Mouse (Mus musculus): ENCODE measurements around the gene Gabrg3.
"Not testable (repeated sequence)": the region's sequence is repeated elsewhere in the genome, so short reads cannot be mapped to it uniquely, and the experiment has no call there.

Gabrg3 gene

DNA sequence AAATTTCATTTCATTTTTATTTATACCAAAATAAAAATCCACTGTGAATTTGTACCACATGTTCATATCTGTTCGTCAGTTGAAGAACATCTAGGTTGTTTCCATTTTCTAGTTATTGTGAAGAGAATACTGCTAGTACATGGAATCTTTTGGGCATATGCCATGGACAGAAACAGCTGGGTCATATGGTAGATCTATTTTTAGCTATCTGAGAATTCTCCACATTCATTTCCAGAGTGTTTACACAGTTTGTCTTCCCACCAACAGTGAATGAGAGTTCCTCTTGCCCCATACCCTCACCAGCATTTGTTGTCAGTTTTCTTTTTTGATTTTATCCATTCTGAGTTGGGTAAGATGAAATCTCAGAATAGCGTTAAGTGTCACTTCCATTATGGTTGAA lies 75.0 kb downstream of the Gabrg3 start:
- DNase-seq (ENCODE audit: low spot score), result no peak

DNA sequence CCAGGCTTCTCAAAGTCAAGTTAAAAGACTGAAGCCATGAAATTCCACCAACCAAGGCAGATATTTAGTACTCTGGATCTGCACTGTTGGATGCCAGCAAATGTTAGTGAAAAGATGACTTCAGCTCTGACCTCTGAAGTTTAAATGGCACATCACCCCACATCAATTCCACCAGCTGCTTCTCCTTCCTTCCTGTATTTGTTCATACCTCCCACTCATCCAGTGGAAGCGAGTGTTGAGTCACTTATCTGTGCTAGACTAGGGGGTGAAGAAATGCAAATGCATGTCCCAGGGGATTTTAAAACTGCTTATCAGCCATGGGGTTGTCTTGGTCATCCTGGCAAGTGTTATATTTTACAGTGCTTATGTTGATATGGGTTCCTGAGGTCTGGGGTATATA lies 79.7 kb downstream of the Gabrg3 start:
- DNase-seq (ENCODE audit: low spot score), result no peak

DNA sequence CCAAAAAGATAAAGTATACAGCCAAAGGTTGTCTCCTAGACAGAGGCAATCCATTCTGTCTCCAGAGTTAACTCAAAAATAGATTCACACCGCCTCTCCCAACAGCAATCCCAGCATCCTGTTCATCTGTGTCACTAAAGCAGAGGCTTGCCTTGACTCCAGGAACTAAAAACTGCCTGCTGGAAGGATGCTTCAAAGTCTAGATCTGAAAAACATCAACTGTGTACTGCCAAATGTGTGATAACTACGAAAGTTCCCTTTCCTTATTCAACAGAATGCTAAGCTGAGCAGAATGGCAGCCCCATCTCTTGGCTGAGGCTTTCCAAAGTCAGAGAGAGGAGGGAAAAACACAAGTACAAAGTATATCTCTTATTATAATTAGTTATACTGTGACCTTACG lies 90.3 kb downstream of the Gabrg3 start:
- no peak for DNase-seq (ENCODE audit: low spot score)

DNA sequence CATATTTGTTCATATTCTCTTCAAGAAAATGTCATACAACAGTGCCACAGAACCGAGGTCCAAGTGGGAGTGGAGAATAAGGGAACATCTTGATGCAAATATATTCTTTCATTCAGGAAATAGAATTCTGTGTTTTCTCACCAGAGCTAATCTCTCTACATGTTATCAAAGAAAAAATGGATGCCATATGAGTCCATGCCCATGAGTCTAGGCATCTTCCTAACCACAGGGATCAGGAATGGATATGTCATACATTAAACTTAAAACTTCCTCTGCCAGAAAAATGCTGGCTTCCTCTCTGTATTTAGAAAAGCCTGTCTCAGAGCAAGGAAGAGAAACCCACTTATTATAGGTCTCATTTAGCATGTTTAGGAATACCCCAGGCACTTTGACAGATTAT lies 92.9 kb downstream of the Gabrg3 start:
- DNase-seq (ENCODE audit: low spot score), result no peak

DNA sequence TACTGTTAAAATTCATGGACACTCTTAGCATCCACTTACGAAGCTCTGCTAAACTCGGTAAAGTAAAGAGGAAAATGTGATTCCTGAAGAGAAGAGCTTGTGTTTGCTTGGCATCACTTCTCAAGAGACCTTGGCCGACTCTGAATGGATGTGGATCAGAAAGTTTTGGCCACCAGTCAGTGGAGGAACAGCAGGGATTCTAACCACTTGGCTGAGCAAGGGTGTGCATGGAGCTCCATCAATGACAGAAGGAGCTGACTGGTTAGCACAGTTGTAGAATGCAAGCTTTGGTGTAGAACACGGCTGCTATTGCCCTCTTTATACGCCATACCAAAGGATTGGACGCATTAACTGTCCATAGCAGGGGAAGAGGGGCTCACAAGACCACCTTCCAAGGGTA lies 93.4 kb downstream of the Gabrg3 start:
- no peak for DNase-seq (ENCODE audit: low spot score)

DNA sequence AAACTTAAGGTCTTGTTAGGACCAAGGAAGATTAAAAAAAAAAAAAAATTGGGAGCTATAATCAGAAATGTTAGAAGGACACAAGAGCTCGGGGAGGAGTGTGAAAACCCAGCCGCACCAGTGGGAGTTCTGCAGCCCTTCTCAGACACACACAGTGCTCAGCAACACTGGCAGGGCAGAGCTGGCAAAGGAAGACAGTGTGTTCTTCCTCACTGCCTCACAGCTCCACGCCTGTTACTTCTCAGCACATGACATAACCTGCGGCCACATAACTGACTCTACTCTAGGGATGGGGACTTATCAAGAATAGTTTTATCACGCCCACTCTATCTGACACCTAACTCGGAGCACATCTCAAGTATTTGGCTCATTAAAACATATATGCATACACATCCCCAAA lies 103.8 kb downstream of the Gabrg3 start:
- DNase-seq (ENCODE audit: low spot score), result no peak

DNA sequence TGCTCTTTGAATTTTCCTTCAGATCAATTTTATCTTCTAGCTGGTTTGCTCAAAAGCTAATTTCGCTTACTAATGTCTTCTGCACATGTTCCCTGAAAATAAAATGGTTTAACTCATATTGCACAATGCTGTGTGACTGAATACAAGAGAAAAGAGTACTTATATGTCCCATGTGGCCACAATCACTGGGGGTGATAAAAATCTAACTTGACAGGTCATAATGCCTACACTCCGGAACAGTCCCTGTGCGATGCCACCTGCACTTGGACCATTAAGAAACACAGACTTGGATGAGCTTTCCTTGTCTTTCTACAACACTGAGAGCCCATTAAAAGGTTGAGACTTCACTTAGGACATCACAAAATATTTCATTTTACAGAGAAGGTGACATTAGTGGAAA lies 108.1 kb downstream of the Gabrg3 start:
- no peak for DNase-seq (ENCODE audit: low spot score)

DNA sequence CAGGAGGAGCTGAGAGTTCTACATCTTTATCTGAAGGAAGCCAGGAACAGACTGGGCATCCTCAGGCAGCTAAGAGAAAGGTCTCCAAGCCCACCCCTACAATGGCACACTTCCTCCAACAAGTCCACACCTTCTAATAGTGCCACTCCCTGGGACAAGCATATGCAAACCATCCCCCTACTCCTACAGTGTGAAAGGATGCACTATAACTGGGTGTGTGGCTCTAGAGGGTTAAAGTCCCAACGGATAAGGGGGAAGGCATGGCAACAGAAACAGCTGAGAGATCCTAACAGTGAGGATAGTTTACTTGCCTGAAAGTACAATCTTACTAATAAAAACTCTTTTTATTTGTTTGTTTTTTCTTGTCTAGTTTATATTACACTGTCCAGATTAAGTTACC lies 126.8 kb downstream of the Gabrg3 start:
- DNase-seq (ENCODE audit: low spot score), result no peak

DNA sequence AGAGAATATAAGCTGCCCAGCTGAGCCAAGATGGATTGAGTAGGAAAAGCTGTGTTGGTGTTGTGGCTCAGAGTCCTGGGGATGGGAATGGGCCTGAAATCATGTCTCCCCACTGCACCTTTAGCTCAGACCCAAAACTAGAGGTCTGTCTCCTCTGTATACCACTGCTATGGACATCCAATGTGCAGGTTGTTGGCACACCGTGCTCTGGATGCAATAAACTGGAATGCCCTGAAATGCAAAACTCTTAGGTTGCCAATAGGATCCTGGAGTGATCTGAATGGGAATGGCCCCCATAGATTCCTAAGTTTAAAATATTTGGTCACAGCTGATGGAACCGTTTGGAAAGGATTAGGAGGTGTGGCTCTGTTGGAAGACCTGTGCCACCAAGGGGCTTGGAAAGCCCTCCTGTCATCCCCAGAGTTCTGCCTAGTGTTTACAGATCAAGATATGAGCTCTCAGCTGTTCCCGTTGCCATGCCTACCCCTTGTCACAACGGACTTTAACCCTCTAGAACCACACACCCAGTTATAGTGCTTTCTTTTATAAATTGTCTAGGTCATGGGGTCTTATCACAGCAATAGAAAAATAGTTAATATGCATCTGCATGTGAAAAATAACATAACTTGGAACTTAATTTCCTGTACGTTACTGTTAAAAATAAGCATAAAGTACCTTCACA lies 128.0 kb downstream of the Gabrg3 start:
- no peak for DNase-seq (ENCODE audit: low spot score)

DNA sequence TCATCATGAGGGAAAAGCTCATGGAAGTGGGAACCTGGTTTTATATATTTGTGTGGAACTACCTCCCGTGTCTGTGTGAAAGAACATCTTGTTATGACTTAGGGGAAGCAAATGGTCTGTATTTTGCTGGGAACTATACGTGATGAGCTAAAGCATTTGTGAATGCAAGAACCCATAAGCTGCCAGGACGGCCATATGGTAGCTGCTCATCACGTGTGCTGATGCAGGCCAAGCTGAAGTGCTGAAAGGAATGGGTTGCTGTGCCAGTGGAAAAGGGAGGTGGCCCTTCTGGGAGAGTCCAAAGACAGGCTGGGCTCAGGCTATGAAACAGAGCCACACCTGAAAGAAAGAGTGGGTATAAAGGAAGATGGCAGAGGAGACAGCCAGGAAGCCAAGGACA lies 143.0 kb downstream of the Gabrg3 start:
- no peak for DNase-seq (ENCODE audit: low spot score)

DNA sequence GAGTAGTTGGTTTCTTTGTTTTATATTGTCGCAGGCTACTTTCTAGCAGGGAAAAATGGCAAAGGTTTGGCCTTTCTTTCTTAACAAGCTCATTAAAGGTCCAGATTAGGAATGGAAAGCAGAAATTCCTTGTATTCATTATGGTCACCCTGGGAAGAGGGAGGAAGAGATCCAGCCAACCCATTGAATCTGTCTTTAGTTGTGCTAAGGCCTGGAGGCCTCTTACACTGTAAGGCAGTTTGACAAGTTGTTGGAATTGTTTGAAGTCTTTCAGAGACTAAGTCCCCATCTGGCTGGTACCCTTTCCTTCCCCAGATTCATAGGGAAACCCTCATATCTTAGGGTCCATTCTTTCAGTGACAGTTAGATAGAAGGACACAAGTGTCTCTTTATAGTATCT lies 172.9 kb downstream of the Gabrg3 start:
- DNase-seq (ENCODE audit: low spot score), result no peak

DNA sequence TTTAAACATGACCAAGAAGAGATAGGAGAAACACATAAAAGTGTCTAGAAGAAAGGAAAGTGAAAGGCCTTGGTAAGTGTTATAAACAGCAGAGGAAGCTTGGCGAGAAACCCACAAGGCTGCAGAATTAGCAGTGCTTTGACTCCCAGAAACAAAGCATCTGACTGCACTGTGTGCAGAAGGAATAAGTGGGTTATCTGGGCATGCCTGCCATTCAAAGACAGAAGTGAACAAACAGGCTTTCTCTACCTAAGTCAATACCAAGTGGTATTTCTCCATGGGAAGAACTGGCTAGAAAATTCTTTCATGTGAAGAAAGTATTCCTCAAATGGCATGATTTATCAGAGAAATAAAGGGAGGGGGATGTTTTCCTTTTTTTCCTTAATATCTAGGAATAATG lies 201.0 kb downstream of the Gabrg3 start:
- DNase-seq (ENCODE audit: low spot score), result no peak

DNA sequence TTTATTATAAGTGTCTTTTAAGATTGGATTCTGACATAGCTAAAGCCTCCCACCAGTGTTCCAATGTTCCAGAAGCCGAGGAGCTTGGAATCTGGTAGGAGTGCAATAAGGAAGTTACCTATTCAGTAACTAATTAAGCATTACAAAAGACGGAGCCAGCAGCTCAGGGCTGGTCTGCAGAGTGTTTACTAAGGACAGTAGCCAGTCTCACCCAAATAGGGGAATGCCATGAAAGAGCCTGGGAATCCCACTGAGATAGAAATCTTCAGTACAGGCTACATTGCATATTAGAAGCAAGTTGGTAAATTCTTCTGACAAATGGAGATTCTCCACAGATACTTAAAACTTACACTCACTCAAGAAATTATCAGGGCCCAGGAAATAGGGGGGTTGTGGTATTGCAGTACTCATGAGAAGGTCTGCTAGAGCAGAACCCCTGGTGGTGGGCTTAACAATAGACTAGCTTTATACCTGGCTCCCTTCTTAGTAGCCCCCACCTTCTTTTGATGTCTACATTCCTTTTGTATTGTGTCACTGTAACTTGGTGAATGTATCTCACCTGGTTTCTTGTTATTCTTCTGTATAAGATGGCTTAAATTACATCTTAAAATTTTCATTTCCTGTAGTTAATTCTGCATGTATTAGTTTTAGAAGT lies 211.0 kb downstream of the Gabrg3 start:
- DNase-seq (ENCODE audit: low spot score), result not testable (repeated sequence)

DNA sequence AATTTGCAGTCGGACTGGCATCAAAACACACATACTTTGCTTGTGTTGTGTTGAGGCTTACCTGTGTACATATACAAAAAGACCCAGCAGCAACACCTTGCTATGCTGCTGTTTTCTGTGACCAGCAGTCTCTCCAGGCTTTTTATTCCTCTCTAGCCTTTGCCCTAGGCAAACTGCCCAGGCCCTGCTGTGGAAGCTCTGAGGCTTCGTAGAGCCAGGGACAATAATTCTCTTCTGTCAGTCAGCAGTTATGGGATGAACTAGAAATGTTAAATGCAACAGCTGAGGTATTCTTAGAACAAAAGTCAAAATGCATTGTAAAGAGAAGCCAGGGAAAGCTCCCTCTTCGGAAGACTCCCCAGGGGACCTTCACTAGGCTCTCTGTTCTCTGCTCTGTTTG lies 220.1 kb downstream of the Gabrg3 start:
- no peak for DNase-seq (ENCODE audit: low spot score)

DNA sequence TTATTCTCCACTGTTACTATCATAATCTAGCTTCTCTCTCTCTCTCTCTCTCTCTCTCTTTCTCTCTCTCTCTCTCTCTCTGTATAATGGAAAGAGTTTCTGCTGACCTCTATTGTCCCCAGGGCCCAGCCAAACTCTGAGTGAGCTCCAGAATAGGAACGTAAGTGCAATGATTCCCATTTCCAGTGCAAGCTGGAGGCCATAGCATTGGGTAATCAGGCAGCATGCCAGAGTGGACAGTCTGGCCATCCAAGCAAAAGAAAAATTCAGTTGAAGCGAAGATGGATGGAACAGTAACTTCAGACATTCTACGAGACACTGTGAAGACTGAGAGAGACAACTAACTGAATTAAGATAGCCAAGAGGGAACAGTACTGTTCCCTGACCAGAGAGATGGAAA lies 228.8 kb downstream of the Gabrg3 start:
- DNase-seq (ENCODE audit: low spot score), result no peak

DNA sequence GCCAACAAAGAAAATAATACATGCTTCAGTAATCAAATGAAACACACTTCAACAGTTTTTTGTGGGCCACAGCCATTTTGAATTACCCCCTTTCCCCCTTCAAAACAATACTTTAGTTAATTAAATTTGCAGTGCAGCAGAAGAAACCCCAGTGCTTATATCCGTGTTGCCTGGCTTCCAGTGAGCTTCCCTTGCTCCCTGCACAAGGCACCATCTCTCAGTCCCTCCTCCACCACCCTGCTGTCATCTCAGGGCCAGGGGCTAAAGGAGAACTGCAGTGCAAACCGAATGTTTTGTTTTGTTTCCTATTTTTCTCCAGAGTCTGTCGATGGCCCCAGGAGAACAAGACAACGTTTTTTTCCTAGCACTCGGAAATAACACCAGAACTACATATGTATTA lies 233.2 kb downstream of the Gabrg3 start:
- DNase-seq (ENCODE audit: low spot score), result no peak

DNA sequence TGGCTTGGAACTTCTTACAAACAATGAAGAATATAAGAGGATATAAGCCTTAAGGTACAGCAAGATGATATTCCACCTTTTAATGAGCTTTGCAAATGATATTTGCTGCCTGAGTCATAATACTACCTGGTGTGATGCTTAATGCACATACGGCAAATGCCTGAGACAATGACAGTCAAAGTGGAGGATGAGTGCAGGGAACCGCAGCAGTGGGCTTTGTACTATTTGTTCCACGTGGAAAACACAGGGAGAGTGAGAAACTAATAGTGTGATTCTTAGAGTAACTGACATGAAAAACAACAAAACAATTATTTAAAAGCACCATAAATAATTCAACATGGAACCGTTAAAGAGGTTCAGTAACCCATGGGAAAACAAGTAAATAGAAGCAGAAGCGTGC lies 236.2 kb downstream of the Gabrg3 start:
- no peak for DNase-seq (ENCODE audit: low spot score)

DNA sequence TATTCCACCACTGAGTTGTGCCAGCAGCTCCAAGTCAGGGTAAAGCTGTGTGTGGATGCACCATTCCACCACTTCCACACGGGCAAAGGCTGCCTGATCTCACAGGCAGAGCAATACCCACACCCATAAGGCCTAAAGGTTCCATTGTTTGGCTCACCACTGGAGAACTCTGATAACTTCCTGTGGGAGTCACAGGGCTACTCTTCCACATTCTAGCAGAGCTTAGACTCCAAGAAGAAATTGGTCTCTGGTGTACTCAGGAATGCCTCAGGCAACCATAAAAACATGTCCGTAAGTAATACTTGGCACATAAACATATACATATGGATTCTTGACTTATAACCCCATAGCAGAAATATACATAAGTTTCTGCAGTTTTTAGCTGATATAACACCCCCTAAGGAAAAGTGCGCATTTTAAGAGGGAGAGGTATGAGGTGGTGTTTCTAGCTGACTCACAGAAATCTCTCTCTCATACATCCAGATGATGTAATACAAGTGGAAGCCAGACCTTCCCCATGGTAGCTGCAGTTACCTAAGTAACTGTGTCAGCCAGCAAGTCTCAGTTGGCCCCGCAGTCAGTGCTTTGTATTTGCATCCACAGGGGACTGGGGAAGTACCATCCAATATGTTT lies 248.8 kb downstream of the Gabrg3 start:
- DNase-seq (ENCODE audit: low spot score), result no peak

DNA sequence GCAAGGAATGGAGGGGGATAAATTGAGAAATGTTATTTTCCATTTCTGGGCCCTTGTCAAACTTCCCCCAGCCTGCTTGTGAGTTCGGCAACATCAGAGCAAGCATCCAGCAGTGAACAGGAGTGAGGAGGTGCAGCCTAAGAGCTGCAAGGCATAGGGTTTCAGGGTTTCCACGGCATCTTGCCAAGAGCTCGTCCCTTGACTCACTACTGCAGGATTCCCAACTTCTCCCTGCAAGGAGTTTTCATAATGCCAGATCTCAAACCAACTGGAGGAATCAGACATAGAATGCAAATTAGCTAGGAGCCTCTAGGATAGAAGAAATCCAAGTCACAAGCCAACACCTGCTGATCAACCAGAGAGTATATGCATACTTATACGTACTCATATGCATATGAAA lies 254.0 kb downstream of the Gabrg3 start:
- no peak for DNase-seq (ENCODE audit: low spot score)

DNA sequence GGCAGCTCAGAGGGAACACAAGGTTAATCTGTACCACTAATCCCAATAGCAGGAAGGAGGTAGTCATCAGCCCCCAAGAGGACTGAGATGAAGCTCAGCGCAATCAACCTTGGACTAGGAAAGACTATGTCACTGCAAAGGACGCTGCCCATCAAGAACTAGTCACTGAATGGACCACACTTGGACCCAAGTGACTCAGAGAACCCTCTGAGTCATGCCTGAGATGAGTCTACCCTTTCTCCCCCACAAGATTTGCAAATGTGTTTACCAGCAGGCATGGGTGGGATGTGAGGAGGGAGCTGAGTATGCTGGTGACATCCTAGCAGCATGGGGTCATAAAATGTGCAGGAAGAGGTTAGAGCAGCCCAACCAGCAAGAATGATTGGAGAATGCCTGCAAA lies 254.5 kb downstream of the Gabrg3 start:
- DNase-seq (ENCODE audit: low spot score), result no peak

DNA sequence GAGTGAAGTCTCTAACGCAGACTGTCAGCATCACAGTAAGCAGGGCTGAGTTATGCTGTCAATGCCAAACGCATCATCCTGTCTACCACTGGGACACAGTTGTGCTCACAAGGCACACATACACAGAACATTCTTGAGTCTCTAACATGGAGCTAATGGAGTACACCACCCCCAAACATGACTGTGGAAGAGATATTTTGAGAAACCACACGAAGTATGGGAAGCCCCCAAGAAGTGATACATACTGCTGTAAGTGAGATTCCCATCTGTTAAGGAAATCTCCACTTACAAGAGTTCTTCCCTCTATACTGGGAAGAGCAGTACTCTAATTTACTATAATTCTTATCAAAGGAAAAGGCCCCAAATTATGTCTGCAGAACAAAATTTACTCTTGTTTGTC lies 286.9 kb downstream of the Gabrg3 start:
- no peak for DNase-seq (ENCODE audit: low spot score)

DNA sequence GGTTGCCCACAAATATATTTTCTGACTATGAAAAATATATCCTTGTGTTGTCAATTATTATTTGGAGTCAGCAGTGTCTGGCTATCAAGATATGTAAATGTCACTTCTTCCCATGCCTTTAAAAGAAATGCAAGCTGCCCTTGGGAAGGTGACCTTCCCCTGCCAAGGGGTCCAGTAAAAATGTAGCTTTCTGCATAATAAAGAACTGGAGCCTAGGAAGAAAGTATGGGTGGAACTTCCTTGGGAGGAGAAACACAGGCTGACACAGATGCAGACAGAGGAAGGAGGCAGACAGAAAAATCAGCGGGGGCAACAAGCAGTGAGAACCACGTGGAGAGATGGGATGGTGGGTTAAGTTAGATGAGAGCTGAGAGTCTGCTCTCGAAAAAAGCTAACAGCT lies 304.9 kb downstream of the Gabrg3 start:
- DNase-seq (ENCODE audit: low spot score), result no peak

DNA sequence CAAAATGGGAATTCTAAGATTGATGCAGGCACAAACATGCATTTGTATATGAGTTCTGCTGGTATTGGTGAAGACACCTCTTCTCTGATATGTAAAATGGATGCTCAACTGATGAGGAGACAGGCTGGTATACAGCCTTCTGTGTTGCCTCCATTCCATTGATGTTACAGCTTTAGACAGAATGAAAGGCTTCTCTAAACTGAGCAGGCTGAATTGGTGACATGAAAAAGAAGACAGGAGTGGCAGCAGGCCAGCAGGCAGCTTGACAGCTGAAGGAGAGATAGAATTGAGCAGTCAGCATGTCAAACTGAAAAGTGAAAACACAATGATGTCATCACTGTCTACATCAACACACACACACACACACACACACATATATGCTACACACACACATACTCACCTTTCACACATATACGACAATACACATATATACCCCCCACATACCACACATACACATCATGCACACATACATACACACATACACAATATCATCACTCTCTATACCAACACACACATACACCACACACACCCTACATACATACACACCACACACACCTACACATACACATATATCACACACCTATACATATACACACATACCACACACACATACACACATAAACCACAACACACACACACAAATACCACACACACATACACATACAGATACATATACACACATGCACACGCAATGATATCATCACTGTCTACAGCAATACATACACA lies 315.4 kb downstream of the Gabrg3 start:
- DNase-seq (ENCODE audit: low spot score), result no peak
